Mouse (Mus musculus) right cerebral cortex, adult 2 months (tissue): ENCODE measurements around the gene Camsap3.
A peak's percentile ranks its signal among the peaks of the same experiment; 100 is the strongest.
"Not testable (repeated sequence)": the region's sequence is repeated elsewhere in the genome, so short reads cannot be mapped to it uniquely, and the experiment has no call there.

ENCODE experiments used
- DNase-seq, 2 experiments: peaks; one replicate each; pipeline ENCODE4 v3.0.0; 2021 to 2022; ENCODE audit warnings: low spot score in 2 of 2

Camsap3 gene

DNA sequence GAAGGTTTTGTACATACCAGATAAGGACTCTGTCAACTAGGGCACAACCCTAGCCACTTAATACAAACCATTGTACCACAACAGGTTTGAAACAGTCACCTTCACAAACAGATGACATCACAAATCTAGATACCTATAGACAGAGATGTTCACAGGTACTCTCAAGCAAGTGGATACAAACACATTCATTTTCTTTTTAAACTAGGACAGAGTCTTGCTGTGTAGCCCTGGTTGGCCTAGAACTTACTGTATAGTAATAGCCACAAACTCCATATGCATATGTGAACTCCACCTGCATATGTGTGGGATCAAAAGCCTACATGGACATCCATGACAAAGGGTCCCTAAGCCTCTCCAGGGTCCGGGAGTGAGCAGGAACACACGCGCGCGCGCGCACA is at the start of gene Camsap3:
Gene Camsap3, plus strand, starts transcription at position 301 of the 398 bp plus-strand sequence.
- DNase-seq: no peak

DNA sequence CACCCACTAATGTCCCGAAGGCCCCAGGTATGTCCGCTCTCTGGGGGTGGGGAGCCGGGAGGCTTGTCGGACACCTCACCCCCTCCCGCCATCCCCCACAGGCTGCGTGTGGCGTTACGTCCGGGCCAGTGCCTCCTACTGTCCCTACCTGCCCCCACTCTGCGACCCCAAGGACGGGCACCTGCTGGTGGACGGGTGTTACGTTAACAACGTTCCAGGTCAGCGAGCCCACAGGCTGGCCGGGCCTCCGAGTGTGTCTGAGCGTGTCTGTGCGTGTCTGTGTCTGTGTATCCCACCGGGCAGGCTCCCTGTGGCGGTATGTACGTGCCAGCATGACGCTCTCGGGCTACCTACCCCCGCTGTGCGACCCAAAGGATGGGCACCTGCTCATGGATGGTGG is 49.4 kb upstream of the Camsap3 start:
- no peak for DNase-seq

DNA sequence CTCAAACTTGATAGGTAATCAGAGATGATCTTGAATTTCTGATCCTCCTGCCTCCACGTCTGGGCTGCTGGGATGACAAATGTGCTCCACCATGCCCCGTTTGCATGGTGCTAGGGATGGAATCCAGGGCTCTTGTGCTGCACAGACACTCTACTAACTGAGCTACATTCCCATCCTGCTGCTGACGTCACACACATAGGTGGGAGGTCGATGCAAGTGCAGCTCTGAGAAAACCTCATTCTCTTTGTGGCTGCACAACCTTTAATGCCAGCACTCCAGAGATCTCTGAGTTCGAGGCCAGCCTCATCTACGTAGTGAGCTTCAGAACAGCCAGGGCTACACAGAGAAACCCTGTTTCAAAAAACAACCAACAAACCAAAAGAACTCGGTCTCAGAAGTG is 47.9 kb upstream of the Camsap3 start:
- no peak for DNase-seq

DNA sequence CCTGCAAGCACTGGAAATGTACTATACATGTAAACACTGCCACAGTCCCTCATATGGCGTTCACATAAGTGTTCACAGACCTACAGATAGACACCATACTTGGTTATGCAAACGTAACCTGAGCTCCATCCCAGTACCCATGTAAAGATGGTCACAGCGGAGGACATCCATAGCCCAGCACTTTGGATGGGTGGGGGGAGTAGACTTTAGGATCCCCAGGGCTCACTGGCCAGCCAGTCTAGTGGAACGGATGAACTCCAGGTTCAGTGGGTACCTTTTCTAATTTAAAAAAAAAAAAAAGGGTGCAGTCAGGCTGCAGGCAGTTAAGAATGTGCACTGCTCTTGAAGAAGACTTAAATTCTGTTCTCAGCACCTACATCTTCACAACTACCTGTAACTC is 47.0 kb upstream of the Camsap3 start:
- DNase-seq: no peak

DNA sequence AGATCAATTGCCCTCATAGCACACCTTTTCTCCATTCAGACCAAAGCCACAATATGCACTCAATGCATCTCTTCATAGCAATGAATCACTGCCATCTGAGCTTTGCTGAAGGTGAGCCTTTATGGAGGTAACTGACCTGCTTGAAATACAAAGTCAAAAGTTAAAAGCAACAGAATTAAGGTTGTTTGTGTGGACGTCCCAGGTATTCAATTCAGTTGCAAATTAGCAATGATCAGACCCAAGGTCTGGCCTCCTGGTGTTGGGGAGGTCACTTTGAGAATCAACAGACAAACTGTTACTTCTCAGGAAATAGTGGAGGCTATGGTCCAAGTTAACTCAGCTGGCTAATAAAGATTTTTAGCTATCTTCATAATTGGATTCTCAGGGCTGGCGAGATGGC is 40.6 kb upstream of the Camsap3 start:
- no peak for DNase-seq

DNA sequence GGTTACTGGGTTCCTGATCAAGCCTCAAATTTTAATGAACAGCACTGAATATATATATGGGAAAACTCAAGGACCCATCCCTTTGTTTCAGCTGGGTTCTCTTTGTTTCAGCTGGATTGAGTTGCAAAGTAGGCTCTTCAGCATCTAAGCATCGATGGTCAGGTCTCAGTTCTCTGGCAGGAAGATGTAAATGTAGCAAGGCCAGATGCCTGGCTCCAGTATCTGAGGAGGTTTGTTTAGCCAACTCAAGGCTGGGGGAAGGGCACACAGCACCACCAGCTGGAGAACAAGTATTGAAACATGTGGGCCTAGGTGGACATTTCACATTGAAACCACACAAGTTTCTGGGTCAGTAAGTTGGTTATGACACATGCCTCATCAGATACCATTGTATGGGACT is 34.9 kb upstream of the Camsap3 start:
- no peak for DNase-seq

DNA sequence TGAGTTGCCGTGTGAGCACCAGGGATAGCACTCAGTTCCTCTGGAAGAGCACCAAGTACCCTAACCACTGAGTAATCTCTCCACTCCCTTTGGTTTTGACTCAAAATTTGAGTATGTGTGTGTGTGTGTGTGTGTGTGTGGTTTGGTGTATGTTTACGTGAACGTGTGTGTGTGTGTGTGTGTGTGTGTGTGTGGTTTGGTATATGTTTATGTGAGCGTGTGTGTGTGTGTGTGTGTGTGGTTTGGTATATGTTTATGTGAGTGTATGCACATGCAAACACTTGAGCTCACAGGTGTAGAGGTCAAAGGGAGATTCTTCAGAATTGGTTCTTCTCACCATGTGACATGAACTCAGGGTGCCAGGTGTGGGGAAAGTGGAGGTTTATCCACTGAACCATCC is 31.0 kb upstream of the Camsap3 start:
- no peak for DNase-seq

DNA sequence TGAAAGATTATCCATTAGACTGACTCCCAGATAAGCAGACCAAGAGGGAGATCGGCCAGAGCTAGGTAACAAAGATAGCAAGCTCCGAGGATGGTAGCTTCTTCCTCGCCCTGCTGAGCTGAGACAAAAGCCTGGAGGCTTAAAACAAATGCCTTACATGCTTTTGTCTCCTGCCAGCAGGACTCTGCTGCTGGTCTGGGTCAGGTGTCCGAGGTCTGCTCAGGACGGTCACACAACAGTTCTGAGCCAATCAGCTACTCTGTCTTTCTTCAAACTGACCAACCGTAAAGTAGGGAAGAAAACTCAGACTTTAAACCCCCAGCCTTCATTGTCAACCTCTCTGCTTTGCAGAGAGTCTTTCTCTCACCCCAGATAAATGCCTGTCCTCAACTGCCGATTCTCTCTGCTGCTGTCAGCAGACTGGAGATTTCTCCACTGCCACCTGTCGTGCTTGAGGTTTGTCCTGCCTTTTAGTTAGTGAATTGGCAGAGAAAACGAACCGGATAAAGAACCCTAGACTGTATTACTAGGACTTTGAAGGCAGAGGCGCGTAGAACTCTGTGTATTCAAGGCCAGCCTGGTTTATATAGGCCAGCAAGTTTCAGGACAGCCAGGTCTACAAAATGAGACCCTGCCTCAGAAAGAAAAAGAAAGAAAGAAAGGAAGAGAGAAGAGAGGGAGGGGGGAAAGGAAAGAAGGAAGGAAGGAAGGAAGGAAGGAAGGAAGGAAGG is 19.3 kb upstream of the Camsap3 start, which contains the start of gene C330021F23Rik:
Gene C330021F23Rik, plus strand, starts transcription at position 350 of the 731 bp plus-strand sequence.
- DNase-seq: no peak

DNA sequence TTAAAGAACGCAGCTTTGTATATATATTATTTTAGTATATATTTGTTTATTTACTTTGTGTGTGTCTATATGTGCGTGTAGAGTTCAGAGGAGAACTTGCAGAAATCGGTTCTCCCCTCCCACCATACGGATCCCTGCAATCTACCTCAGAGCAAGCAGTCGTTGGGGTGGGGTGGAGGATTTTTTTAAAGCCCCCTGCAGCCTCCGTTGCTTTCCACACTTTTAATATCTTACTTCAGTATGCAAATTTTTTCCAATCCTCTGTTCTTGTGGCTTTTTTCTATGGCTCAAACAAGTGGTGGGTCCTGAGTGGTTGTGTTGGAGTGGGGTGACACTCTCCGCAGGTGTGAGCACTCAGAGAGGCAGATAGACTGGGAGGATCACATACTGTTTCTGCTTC is 18.7 kb upstream of the Camsap3 start:
- no peak for DNase-seq

DNA sequence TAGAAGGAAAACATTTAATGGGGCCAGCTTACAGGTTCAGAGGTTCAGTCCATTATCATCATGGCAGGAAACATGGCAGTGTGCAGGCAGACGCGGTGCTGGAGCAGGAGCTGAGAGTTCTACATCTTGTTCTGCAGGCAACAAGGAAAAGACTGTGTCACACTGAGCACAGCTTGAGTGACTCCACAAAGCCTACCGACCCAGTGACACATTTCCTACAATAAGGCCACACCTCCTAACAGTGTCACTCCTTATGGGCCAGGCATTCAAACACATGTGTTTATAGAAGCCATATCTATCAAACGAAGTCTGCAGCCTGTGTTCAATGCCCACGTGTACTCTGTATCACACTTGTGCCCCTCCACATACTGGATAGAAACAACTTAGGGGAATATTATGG is 17.3 kb upstream of the Camsap3 start:
- DNase-seq: no peak

DNA sequence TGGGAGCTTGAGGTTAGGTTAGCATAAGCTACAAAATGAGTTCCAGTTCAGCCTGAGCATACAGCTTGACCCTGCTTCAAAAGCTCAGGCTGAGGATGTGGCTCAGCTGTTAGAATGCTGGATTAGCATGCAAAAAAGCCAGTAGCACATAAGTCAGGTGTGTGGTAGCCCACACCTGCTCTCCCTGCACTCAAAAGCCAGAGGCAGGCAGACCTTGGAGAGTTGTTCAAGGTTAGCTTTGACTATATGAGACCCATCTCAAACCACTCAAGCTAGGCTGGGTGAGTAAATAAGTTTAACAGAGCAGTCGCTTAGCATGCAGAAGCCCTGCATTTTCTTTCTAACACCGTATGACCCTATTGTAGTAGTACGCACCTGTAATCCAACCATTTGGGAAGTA is 12.5 kb upstream of the Camsap3 start:
- no peak for DNase-seq

DNA sequence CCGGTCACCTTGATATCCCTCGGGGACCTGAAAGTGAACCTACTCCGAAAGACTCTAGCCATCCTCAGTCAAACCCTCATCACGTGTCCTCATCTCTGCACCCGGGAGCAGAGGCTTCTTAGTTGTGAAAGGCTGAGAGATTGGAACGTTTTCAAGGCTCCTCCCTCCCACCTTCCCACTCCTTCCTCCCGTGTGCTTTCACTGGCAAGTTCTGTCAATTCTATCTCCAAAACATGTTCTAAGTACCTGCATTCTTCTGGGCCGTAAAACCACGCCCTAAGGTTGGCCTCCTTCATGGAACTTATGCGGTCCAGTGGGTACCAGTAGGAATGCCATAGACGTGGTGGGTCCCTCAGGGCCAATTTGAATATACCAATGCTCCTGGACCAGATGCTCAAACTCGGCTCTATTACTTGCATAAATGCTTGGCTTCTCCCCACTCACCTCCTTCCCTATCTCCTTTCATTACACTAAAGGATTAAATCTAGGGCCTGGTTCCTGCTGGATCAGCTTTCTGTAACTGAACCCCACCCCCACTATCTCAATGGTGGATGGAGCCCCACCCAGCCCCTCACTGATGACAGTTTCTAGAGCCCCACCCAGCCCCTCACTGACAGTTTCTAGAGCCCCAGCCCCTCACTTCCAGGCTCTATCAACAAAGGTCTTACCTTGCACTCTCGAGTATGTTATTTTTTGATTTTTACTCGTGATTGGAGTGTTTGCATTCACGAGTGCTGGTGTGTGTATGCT is 10.7 kb upstream of the Camsap3 start:
- no peak for DNase-seq

DNA sequence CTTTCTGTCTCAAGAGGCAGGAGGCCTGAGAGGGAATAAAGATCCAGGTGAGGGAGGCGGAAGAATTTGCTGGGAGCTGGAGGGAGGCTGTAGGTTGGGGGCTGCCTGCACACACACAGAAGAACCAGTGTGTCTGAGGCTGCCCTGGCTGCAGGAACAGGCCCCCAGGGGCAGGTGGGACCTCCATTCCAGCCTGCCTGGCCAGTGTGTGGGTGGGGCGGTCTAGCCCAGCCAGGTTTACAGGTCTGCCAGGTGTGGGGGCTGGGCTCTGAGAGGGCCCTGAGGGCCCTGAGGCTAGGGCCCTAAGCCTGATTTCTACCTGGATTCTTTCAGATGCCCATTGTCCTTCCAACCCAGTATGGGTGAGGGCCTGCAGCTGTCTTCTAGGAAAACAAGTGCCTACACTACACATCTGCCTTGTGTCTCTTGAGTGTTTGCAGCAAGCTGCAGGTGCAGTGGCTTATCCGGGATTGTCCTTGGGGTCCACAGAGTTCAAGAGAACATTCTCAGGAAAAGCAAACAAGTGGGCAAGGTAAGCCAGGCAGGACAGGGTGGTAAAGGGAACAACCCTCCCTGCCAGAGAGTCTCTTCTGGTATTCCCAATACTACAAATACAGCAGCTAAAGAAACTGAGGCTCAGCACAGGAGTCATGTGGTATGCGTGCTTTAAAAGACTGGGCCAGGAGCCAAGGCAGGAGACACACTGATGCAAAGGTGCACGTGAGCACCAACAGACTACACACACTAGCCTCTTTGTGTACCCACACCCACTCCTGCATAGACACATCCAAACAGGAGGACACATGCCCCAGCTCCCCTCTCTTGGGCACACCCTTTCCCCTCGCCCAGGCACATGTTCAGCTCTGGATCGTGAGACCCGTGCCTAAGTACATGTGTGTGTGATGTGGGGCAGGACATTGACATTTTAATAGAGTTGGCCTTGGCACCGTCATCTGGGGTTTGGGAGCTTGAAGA is 7.4 kb upstream of the Camsap3 start:
- no peak for DNase-seq

DNA sequence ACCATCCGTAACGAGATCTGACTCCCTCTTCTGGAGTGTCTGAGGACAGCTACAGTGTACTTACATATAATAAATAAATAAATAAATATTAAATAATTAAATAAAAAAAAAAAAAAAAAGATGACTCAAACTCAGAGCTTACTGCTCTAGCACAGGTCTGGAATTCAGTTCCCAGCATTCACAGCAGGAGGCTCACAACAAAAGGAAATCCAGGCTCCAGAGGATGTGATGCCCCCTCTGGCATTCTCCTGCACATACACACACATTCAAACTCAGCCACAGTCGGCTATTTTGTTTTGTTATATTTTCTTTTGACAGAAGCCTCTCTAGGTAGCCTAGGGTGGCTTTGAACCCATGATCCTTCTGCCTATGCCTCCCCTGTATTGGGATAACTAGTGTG is 5.1 kb upstream of the Camsap3 start:
- not testable (repeated sequence) for DNase-seq

DNA sequence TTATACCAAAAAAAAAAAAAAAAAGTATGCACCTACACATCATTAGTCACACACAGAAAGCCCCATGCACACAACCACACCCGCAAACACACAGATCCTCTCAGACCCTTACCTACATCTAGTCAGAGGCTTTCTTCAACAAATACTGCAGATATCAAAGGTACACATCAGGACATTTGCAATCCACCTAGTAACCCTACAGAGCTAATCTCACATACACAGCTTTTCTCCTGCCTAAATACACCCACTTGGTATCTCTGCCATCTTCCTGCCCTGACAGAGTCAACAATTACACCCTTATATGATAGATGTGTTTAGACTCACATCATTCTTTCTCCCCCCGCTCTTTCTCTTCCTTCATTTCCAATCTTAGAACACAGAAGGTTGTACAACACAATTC is 641 bp upstream of the Camsap3 start:
- no peak for DNase-seq

DNA sequence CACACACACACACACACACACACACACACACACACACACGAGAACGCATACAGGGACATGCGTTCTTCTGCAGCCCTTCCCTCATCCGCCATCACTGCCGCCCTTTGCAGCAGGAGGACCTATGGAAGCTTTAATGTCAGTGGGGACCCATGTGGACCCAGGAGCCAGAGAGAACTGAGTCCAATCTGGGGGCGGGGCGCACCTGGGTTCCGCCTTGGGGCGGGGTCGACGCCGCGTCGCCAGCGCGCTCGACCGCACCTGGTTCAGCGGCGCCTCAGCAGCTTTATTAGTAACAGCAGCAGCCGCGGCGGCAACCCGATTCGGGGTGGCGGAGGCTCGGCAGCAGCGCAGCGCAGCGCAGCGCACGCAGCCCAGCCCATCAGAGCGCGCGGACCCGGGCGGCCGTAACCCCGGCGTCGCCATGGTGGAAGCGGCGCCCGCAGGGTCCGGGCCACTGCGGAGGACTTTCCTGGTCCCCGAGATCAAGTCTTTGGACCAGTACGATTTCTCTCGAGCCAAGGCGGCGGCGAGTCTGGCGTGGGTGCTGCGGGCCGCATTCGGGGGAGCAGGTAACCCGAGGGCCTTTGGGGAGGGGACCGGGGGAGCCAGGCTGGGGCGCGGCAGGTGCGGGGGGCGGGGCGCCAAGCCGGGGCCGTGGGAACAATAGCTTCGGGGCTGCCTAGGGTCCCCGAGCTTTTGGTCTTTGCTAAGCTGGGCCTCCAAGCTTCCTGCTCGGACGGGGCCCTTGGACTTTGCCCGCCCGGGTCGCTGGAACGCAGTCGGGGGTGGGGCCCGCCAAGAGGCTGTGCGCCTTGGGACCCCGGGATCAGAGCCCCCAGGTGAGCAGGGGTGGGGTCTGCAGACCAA is 531 bp downstream of the Camsap3 start:
- DNase-seq: peak; percentile 72 to 78

DNA sequence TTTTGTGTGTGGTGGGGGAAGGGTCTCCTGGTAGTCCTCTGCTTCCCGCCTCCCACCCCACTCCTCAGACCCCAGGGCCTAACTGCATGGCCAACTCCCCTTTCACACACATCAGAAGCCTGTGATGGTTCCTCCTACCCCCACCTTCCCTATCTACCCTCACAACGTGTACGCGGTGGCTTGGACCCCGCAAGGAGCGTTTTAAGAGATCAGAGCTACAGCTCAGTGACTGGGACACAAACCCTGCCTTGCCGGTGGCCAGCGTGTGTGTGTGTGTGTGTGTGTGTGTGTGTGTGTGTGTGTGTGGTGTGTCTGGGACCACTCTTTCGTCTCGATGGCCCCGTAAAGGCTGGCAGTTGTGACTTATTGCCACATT is 1.2 kb downstream of the Camsap3 start:
- DNase-seq: peak in 1 of 2 experiments; percentile 39

DNA sequence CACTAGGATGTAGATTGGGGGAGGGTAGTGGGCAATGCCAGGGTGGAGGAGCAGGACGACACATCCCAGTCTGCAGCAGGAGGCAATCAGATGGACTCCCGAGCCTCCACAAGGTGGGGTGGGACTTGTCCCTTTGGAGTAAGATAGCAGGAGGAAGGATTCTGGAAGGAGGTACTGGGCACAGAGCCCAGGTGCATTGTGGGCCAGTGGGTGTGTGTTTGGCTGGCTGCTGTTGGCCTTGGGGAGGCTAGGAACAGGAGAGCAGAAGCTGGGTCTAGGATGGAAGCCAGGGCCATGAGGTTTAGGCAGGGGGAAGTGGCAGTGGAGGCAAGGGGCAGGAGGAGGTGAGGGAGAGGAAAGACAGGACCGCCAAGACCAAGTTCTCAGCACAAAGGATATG is 6.4 kb downstream of the Camsap3 start:
- DNase-seq: no peak

DNA sequence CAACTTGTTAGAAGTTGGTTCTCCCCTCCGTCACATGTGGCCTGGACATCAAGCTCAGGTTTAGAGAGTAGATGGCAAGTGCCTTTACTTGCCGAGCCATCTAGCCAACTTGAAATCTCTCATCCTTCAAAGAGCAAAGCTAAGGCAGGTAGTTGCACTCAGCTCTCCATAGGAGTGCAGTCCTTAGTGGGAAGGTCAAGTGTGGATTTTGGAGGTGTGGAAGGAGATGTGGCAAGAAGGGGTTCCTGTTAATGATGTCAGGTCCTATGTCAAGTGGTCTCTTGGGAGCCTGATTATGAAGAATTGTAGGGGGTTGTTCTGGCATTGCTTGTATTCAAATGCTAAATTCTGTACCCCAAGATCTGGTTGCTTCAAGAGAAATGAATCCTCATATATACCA is 7.4 kb downstream of the Camsap3 start:
- DNase-seq: no peak

DNA sequence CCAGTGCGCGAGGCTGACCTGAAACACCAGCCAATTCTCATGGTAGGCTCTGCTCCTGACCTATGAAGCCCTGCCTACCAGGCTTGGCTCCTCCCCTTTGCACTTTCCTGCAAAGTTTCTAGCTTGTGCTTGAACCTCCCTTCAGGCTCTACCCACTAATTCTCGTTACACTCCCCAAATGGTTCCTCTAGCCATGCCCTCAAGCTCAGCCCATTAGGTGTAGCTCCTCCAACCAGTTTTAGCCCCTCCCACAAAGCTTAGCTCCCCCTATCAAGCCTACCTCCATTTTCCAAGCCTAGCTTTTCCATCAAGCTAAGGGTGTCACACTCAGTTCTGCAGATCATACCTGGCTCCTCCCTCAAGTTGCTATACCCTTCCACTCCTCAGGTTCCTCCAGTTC is 11.0 kb downstream of the Camsap3 start:
- no peak for DNase-seq

DNA sequence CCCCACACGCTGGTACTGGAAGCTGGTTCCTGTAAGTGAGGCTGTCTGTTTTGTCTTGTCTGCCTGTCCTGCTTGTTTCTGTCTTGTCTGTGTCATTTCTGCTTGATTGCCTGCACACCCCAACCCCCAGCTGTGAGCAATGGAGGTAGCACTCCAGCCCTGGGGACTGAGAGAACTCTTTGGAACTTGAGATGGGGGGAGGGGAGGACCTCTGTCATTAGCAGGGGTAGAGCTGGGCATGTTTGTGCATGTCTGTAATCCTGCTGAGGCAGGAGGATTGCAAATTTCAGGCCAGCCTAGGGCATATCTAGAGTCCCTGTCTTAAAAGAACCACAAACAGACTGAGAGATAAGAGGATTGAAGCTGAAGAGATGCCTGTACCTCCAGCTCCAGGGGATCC is 12.1 kb downstream of the Camsap3 start:
- DNase-seq: no peak
